Mouse (Mus musculus) embryonic facial prominence, embryonic 10.5 days (tissue): Measurements from ENCODE around the gene Lrfn2. TPM values are rescaled to one million over a fixed set of nuclear protein-coding genes. Genes with fewer than 3 reads are reported as not detected.
A peak's percentile ranks its signal among the peaks of the same experiment; 100 is the strongest.

ENCODE experiments used
- DNase-seq: peaks from one replicate; pipeline ENCODE4 v3.0.0-alpha.2; 2017; ENCODE audit warnings: low spot score
- H3K27ac ChIP-seq: fragments of 300-500 bp; sonication (generic); replicated peaks from 2 replicates; pipeline ENCODE4 v1.5.1; 2016; ENCODE audit warnings: mild to moderate bottlenecking
- H3K27me3 ChIP-seq: fragments of 300-500 bp; sonication (generic); replicated peaks from 2 replicates; pipeline ENCODE4 v1.6.1; 2016; ENCODE audit warnings: low read depth, mild to moderate bottlenecking; ENCODE audit not compliant: poor library complexity, severe bottlenecking
- H3K36me3 ChIP-seq: fragments of 300-500 bp; sonication (generic); replicated peaks from 2 replicates; pipeline ENCODE4 v1.6.1; 2016; ENCODE audit warnings: mild to moderate bottlenecking, moderate library complexity
- H3K4me1 ChIP-seq: fragments of 300-500 bp; sonication (generic); 2 replicates; pipeline ENCODE4 v1.6.1; 2016
- H3K4me3 ChIP-seq: fragments of 300-500 bp; sonication (generic); 2 replicates; pipeline ENCODE4 v1.5.1; 2016; ENCODE audit warnings: mild to moderate bottlenecking, moderate library complexity
- H3K9me3 ChIP-seq: fragments of 300-500 bp; sonication (generic); 2 replicates; pipeline ENCODE4 v1.6.1; 2016; ENCODE audit warnings: mild to moderate bottlenecking
- WGBS: fragments of 180-500 bp; shearing (Covaris S2); methylation state at CpG from one replicate; pipeline ENCODE4 v1.1.7; 2016; 5-methylcytosine and 5-hydroxymethylcytosine counted together
- polyA plus RNA-seq: library from polyadenylated mRNA; unstranded; fragments of >200 nt; fragmentation: Nextera tagmentation; extraction: Ambion mirVana; gene quantifications from 2 replicates; pipeline ENCODE4 v1.2.1, GENCODE M21; 2016

The Lrfn2 gene
- polyA plus RNA-seq, 1 experiment from 2014 or later, result 0.19 TPM

DNA sequence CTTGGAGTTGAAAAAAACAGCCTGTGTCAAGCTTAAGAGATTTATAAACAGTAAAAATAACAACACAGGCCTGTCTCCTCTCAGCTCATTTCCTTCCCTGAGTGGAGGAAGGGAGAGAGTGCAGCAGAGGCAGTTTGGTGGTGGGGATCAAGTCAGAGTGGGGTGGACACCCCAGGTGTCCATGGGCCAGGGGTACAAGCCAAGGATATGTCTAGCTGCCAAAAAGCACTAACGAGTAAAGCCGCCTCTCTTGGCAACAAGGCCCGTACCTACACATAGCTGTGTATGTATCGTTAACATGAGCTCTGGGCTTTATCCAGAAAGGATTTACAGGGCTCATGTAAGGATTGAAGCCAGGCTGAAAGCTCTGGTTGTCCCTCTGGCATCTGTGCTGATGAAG is 42.9 kb downstream of the Lrfn2 start:
- no peak overlapping the region for H3K4me3 ChIP-seq
- H3K27ac ChIP-seq, result peak overlapping the region; percentile 48
- no peaks in the 10 kb centered on the region for H3K9me3 ChIP-seq
- 70% methylated on average over 4 of the region's 4 CpGs for WGBS
- H3K27me3 ChIP-seq, result peaks cover 16% of the 10 kb centered on the region
- peaks cover 80% of the 10 kb centered on the region for H3K4me1 ChIP-seq
- H3K36me3 ChIP-seq, result no peaks in the 10 kb centered on the region
- no peak for DNase-seq

DNA sequence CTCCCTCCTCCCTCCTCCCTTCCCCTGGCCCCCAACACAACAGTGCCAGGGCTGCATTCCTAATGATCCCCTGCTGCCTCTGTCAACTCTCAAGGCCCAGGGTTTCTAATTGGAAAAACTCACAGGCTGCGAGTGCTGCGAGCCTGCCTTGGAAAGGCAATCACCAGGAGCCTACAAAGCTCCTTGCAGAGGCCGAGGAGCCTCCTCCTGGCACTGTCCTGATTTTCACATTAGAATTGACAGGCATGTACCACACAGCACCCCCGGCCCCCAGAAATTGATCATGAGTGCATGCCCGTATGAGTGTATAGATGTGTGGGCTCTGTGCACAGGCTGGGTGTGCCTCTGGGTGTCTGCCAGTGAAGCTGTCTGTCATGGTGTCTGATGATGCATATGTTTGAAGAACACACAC is 44.4 kb downstream of the Lrfn2 start:
- Histone ChIP-seq H3K4me1 (peaks cover 69% of the 10 kb centered on the region), H3K27ac (peak overlapping the region; percentile 76; the same call in 1 of the 2 replicates), H3K27me3 (peaks cover 16% of the 10 kb centered on the region), H3K4me3 (no peak overlapping the region), H3K9me3 (no peaks in the 10 kb centered on the region), H3K36me3 (no peaks in the 10 kb centered on the region)
- peak; percentile 55 for DNase-seq
- 27% methylated on average over 5 of the region's 5 CpGs for WGBS

DNA sequence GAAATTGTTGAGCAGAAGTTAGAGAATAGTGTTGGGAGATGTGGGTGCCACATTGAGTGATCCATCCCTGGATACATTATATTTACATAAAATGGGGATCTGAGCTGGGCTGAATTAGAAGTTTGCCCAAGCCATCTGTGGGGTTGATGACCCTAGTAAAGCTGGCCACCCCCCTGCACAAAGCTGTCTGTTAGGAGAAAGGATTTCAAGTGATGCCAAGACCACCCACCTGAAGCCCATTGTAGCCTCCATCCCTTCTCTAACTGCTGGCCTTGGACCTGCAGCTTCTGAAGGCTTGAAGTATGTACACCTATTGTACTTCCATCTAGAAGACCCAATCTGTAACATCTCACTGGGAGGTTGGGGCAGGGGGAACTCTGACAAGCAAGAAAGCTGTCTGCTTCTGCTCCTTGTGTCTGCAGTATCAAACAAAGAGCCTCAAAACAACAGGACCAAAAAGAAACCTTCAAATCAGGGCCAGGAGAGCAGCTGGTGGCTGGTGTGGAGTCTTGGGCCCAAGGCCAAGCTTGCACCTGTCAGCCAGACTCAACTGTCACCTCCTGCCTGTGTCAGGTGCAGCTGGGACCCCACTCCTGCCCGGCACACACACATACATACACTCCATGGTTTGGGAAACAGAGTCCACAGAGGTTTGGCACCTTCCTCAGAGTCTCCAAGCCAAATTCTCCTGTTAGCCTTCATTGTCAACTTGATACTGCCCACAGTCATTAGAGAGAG is 63.2 kb downstream of the Lrfn2 start:
- peaks cover 4% of the 10 kb centered on the region; the same call in 1 of the 2 replicates for H3K27me3 ChIP-seq
- no peaks in the 10 kb centered on the region for H3K36me3 ChIP-seq
- H3K4me1 ChIP-seq, result peaks cover 19% of the 10 kb centered on the region
- no peaks in the 10 kb centered on the region for H3K9me3 ChIP-seq
- H3K4me3 ChIP-seq, result no peak overlapping the region
- 82% methylated on average over 1 of the region's 1 CpGs for WGBS
- no peak for DNase-seq
- no peak overlapping the region for H3K27ac ChIP-seq

DNA sequence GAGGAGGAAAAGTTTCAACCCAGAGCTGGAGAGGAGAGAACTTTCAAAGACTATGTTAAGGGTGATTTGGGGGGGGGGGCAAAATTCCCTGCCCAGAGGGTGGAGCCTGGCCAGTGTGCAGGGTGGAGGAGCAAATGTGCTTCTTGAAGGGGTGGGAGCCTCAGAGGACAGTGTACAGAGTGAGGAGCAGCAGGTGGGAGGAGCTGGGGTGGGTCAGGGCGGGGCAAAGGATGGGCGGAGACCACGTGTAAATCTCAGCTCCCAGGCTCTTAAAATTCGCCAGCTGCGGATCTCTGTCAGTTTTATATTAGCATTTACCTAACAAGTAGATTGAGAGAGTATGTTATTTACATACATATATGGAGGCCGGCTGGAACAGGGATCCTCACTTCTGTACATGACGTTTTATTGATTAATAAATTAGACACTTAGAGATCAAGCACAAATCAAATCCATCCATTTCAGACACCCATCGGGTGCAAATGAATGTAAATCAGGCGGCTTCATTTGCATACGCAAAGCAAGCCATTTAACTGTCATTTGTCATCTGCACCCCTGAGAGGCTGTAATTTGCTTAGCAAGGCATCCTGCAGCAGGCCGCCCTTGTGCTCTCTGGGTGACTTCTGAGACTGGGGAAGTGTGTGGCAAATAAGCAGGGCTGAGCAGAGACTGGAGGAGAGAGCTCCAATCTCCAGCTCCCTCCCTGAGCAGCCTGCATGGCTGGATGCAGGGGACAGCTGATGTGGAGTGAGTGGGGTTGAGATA is 67.5 kb downstream of the Lrfn2 start:
- WGBS, result 8% methylated on average over 11 of the region's 11 CpGs
- peaks cover 4% of the 10 kb centered on the region; the same call in 1 of the 2 replicates for H3K27me3 ChIP-seq
- no peak overlapping the region for H3K27ac ChIP-seq
- peaks cover 19% of the 10 kb centered on the region for H3K4me1 ChIP-seq
- no peak for DNase-seq
- H3K4me3 ChIP-seq, result no peak overlapping the region
- H3K9me3 ChIP-seq, result no peaks in the 10 kb centered on the region
- no peaks in the 10 kb centered on the region for H3K36me3 ChIP-seq

DNA sequence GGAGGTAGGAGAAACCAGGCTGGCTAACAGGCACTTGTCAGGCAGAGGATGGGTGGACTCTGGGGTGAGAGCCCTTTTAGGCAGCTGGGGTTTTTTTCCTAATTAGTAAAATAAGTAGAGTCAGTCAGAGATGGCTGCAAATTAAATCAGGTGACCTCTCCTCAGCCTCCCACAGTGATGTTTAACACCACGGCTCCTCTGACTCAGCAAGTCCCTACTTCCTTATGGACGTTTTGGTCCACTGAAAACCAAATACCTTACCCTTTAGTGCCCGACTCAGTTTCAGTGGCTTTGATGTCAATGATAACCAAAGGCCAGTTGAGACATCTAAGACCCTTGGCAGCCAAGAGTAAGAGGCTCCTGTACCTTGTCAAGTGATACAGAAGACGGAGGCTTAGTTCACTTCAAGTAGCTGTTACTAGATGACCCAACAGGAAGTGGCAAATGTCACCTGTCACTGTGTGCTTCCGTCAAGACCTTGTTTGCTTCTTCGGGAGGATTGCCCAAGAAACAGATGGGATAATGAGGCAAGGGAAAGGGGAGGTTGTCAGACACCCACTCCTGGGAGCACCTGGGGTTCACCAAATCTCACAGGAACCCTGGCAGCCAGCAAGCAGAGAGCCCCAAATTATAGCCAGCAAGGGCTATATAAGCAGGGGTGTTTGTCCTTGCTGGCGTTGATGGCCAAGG is 77.3 kb downstream of the Lrfn2 start:
- DNase-seq, result no peak
- H3K4me1 ChIP-seq, result no peaks in the 10 kb centered on the region
- WGBS, result 71% methylated on average over 7 of the region's 7 CpGs

DNA sequence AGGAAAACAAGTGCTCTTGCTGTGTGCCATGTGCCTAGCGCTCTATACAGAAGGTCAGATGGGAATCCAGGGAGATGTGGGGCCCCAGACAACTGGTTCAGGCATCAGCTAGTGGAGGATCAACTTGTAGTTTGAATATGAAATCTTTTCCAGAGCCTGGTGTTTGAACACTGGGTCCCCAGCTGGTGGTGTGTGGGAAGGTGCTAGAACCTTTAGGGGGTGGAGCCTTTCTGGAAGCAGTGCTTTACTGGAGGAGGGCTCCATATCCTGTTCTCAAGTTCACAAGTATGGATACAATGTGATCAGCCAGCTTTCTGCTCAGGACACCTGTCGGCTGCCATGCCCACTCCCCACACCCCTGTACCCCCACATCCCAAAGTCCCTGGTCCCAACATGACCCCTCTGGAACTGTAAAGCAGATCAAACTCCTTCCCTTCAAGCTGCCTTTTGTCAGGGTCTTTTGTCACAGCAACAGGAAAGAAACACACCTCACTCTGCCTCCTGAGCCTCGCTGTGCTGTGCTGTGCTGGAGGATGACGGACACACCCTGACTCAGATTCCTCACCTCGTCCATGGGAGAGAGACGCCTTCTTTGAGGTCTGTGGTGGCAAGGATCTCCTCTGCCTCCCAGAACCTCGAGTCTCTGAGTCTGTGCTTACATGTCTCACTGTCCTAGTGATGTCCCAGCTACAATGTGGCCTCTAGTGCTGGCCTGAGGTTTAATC is 81.9 kb downstream of the Lrfn2 start:
- Histone ChIP-seq H3K36me3 (no peaks in the 10 kb centered on the region), H3K27me3 (no peaks in the 10 kb centered on the region), H3K27ac (no peak overlapping the region; the same call in 1 of the 2 replicates), H3K4me3 (no peak overlapping the region), H3K4me1 (peaks cover 13% of the 10 kb centered on the region), H3K9me3 (no peaks in the 10 kb centered on the region)
- no peak for DNase-seq
- WGBS, result 78% methylated on average over 7 of the region's 7 CpGs

More for the DNA sequence above, 77.3 kb downstream of the Lrfn2 start:
- no peak overlapping the region for H3K27ac ChIP-seq
- H3K9me3 ChIP-seq, result no peaks in the 10 kb centered on the region
- no peak overlapping the region for H3K4me3 ChIP-seq
- no peaks in the 10 kb centered on the region for H3K27me3 ChIP-seq
- H3K36me3 ChIP-seq, result no peaks in the 10 kb centered on the region

DNA sequence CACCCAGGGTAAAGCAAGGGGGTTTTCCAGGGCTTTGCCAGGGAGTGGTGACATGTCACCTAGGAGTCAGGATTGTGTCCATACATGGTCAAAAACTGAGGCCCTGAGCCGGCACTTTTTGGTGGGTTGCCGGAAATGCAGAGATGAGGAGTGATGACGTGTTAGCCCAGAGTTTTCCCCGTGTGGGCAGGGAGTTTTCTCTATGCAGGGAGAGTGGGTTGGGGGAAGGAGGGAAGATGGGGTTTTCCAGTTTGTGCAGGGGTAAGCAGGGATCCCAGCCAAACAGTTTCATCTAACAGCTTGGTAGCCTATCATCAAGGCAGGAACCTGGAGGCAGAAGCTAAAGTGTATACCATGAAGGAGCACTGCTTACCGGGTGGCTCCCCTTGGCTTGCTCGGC is 83.2 kb downstream of the Lrfn2 start:
- no peaks in the 10 kb centered on the region for H3K9me3 ChIP-seq

DNA sequence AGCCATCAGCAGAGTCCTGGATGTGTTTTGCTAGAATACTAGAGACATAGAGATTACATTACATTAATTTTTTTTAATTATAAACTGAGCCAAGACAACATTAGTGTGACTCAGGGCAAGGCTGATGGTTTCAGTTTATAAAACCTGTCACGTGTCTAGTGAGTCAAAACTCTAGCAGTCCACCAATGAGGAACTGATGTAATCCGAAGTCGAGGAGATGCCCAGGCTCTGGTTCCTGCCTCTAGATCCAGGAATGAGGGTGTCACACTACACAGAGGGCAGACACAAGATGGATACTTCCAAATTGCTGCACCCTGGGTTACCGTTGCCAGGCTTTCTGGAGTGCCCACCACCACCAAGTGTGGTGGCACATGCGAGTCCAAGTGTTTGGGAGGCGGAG is 84.0 kb downstream of the Lrfn2 start:
- no peak overlapping the region for H3K27ac ChIP-seq
- no peak for DNase-seq
- WGBS, result 87% methylated on average over 6 of the region's 6 CpGs
- no peaks in the 10 kb centered on the region for H3K9me3 ChIP-seq
- no peak overlapping the region for H3K4me3 ChIP-seq
- no peaks in the 10 kb centered on the region for H3K36me3 ChIP-seq
- H3K4me1 ChIP-seq, result peaks cover 13% of the 10 kb centered on the region
- H3K27me3 ChIP-seq, result no peaks in the 10 kb centered on the region

More for the DNA sequence above, 83.2 kb downstream of the Lrfn2 start:
- DNase-seq, result no peak
- no peak overlapping the region for H3K27ac ChIP-seq
- WGBS, result 90% methylated on average over 6 of the region's 6 CpGs
- peaks cover 13% of the 10 kb centered on the region for H3K4me1 ChIP-seq
- H3K4me3 ChIP-seq, result no peak overlapping the region
- no peaks in the 10 kb centered on the region for H3K27me3 ChIP-seq
- no peaks in the 10 kb centered on the region for H3K36me3 ChIP-seq

DNA sequence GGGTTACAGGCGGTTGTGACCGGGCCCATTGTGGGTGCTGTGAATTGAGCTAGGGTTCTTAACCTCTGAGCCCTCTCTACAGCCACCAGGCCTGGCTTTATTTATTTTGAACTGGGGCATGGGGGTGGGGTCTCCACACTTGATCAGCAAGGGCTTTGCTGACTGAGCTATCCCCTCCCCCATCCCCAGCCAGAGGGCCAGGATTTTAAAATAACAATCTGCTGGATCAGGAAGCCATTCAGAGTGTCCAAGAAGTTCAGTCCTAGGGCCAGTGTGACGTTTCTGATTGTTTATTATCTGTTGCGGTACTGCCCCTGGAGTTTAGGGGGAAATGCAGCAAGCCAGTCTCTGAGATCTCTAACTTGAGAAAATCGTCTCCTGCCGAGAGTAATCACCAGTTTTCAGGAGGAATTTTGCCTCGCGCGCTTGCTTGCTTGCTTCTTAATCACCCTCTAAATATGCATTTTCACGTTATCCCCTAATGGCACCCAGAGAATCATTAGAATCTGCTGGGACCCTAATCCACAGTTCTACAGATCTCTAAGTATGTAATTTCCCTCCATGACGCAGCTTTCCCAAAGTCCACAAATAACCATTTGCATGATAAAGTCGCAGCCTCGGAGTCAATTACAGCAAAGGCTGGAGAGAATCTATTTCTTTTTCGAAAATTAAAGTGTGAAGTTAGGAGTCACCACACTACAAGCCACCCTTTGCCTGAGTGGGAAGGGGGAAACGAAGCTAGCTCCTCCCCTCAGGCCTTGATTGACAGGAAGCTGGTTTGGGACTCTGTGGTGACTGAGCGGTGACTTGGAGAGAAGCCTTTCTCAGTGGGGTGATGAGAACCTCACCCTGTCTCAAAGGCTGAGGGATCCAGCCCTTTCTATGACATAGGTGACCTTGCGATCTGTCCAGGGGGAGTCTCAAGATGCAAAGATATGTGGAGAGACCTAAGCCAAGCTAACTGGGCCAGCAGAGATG is 85.5 kb downstream of the Lrfn2 start:
- H3K4me3 ChIP-seq, result no peak overlapping the region
- DNase-seq, result peak; percentile 37
- H3K27me3 ChIP-seq, result no peaks in the 10 kb centered on the region
- H3K27ac ChIP-seq, result no peak overlapping the region; the same call in 1 of the 2 replicates
- peaks cover 18% of the 10 kb centered on the region for H3K4me1 ChIP-seq
- H3K9me3 ChIP-seq, result no peaks in the 10 kb centered on the region
- H3K36me3 ChIP-seq, result no peaks in the 10 kb centered on the region
- 32% methylated on average over 17 of the region's 17 CpGs for WGBS

DNA sequence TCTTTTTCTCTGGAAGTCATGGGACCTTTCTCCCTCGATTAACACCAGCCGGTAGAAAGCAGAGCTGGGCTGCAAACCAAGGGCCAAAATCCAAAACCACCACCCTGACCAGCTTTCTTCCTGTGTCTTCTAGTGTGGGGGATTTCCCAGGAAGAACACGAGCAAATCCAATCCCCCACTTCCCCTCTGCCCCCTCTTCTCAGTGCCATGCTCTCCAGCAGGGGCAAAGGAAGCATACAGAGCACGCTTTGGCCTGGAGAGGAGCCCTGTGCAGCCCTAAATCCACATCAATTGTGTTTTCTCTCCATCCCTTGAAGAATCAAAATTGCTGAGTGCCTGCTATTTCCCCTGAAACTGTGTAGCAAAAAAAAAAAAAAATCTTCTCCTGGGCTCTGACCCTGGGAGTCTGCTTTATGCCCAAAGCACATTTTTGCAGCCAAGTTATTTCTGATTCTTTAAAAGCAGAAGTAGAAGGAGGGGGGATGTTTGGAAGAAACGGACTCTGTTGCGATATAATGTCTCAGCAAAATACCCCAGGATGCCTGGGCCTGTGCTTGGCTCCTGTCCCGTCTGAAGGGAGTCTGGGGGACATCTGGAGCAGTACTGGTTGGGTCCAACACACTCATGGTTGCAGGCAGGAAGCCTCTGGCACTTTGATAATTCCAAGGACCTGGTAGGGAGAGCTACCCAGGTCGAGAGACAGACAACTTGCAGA is 86.8 kb downstream of the Lrfn2 start:
- H3K27me3 ChIP-seq, result no peaks in the 10 kb centered on the region
- no peaks in the 10 kb centered on the region for H3K36me3 ChIP-seq
- DNase-seq, result no peak
- no peak overlapping the region for H3K4me3 ChIP-seq
- H3K9me3 ChIP-seq, result no peaks in the 10 kb centered on the region
- WGBS, result 77% methylated on average over 8 of the region's 8 CpGs
- H3K4me1 ChIP-seq, result peaks cover 21% of the 10 kb centered on the region
- no peak overlapping the region for H3K27ac ChIP-seq
